Mouse (Mus musculus) intestine, postnatal 0 days (tissue): ENCODE measurements around the gene Pnpla3. TPM values are rescaled to one million over a fixed set of nuclear protein-coding genes. Genes with fewer than 3 reads are reported as not detected.

ENCODE experiments used
- ATAC-seq: fragments of 200-750 bp; cut with Nextera tagmentation; 2 replicates; pipeline ENCODE4 v1.8.0; 2017; ENCODE audit warnings: mild to moderate bottlenecking, moderate TSS enrichment, moderate library complexity
- H3K27ac ChIP-seq: fragments of 300-500 bp; sonication (generic); 2 replicates; pipeline ENCODE4 v1.5.1; 2014; ENCODE audit warnings: mild to moderate bottlenecking, low read depth, low read length, moderate library complexity
- H3K27me3 ChIP-seq: fragments of 300-500 bp; sonication (generic); replicated peaks from 2 replicates; pipeline ENCODE4 v1.6.1; 2014; ENCODE audit warnings: low read length, mixed read lengths; ENCODE audit not compliant: control insufficient read depth, insufficient read depth
- H3K36me3 ChIP-seq: fragments of 300-500 bp; sonication (generic); 2 replicates; pipeline ENCODE4 v1.6.1; 2014; ENCODE audit warnings: mild to moderate bottlenecking, moderate library complexity; ENCODE audit not compliant: control insufficient read depth, insufficient read depth
- H3K4me1 ChIP-seq: fragments of 300-500 bp; sonication (generic); replicated peaks from 2 replicates; pipeline ENCODE4 v1.6.1; 2014; ENCODE audit warnings: antibody characterized with exemption, low read length, mixed read lengths; ENCODE audit not compliant: control insufficient read depth, insufficient read depth
- H3K4me2 ChIP-seq: fragments of 300-500 bp; sonication (generic); replicated peaks from 2 replicates; pipeline ENCODE4 v1.6.1; 2014; ENCODE audit warnings: low read depth, mild to moderate bottlenecking, moderate library complexity
- H3K4me3 ChIP-seq: fragments of 300-500 bp; sonication (generic); 2 replicates; pipeline ENCODE4 v1.5.1; 2014; ENCODE audit warnings: low read depth, low read length
- H3K9ac ChIP-seq: fragments of 300-500 bp; sonication (generic); 2 replicates; pipeline ENCODE4 v1.6.1; 2014; ENCODE audit warnings: mild to moderate bottlenecking, low read depth, low read length
- H3K9me3 ChIP-seq: fragments of 300-500 bp; sonication (generic); 2 replicates; pipeline ENCODE4 v1.6.1; 2016; ENCODE audit warnings: mixed run types; ENCODE audit not compliant: control insufficient read depth
- CTCF ChIP-seq: sonication (generic); IDR thresholded peaks from 2 replicates; pipeline ENCODE4 v1.5.1; 2016; ENCODE audit warnings: low read depth, mild to moderate bottlenecking, control low read depth, antibody characterized with exemption, moderate library complexity
- WGBS: fragments of 180-500 bp; shearing (Covaris S2); extraction: QIAGEN DNeasy Blood & Tissue Kit; methylation state at CpG from one replicate; pipeline ENCODE4 v1.1.7; 2014; 5-methylcytosine and 5-hydroxymethylcytosine counted together
- polyA plus RNA-seq: library from polyadenylated mRNA; unstranded; fragments of >200 nt; fragmentation: Nextera tagmentation; extraction: Ambion mirVana; gene quantifications from 2 replicates; pipeline ENCODE4 v1.2.1, GENCODE M21; 2015

The Pnpla3 gene
- polyA plus RNA-seq, 1 experiment from 2014 or later, result 0.65 TPM

- Histone ChIP-seq H3K27ac (no peak overlapping the region), H3K4me2 (no peak overlapping the region), H3K4me1 (no peaks in the 10 kb centered on the region), H3K27me3 (no peaks in the 10 kb centered on the region), H3K36me3 (peaks cover 49% of the 10 kb centered on the region), H3K9me3 (no peaks in the 10 kb centered on the region), H3K4me3 (no peak overlapping the region), H3K9ac (no peak overlapping the region)
- ATAC-seq, result no peak
- 88% methylated on average over 2 of the region's 2 CpGs for WGBS
- no peak for TF ChIP-seq CTCF
Measured at GRCm38 (mm10) chr15:84212756-84213105, 45.1 kb downstream of the Pnpla3 start.

- TF ChIP-seq CTCF, result no peak
- no peak for ATAC-seq
- H3K4me1 ChIP-seq, result no peaks in the 10 kb centered on the region
- no peaks in the 10 kb centered on the region for H3K9me3 ChIP-seq
- H3K36me3 ChIP-seq, result peaks cover 45% of the 10 kb centered on the region
- no peak overlapping the region for H3K27ac ChIP-seq
- no peak overlapping the region for H3K4me3 ChIP-seq
- no peaks in the 10 kb centered on the region for H3K27me3 ChIP-seq
- no peak overlapping the region for H3K9ac ChIP-seq
- no peak overlapping the region for H3K4me2 ChIP-seq
- 83% methylated on average over 6 of the region's 6 CpGs for WGBS
Measured at GRCm38 (mm10) chr15:84213162-84213739, 45.6 kb downstream of the Pnpla3 start.

- Histone ChIP-seq H3K9me3 (no peaks in the 10 kb centered on the region), H3K27ac (no peak overlapping the region), H3K27me3 (no peaks in the 10 kb centered on the region), H3K9ac (no peak overlapping the region), H3K4me2 (no peak overlapping the region), H3K36me3 (peaks cover 35% of the 10 kb centered on the region), H3K4me1 (no peaks in the 10 kb centered on the region), H3K4me3 (no peak overlapping the region)
- no peak for TF ChIP-seq CTCF
- no peak for ATAC-seq
- 89% methylated on average over 7 of the region's 7 CpGs for WGBS
Measured at GRCm38 (mm10) chr15:84214476-84214875, 46.8 kb downstream of the Pnpla3 start.

- H3K4me3 ChIP-seq, result no peak overlapping the region
- H3K9ac ChIP-seq, result no peak overlapping the region
- WGBS, result 70% methylated on average over 2 of the region's 2 CpGs
- H3K27ac ChIP-seq, result no peak overlapping the region; the same call in 1 of the 2 replicates
- TF ChIP-seq CTCF, result no peak
- H3K4me2 ChIP-seq, result no peak overlapping the region
- H3K27me3 ChIP-seq, result no peaks in the 10 kb centered on the region
- H3K36me3 ChIP-seq, result peaks cover 27% of the 10 kb centered on the region
- no peaks in the 10 kb centered on the region for H3K9me3 ChIP-seq
- no peak for ATAC-seq
- no peaks in the 10 kb centered on the region for H3K4me1 ChIP-seq
Measured at GRCm38 (mm10) chr15:84215273-84215672, 47.6 kb downstream of the Pnpla3 start.

- Histone ChIP-seq H3K4me2 (no peak overlapping the region), H3K9ac (no peak overlapping the region), H3K9me3 (no peaks in the 10 kb centered on the region), H3K4me1 (no peaks in the 10 kb centered on the region), H3K27ac (no peak overlapping the region), H3K36me3 (peaks cover 19% of the 10 kb centered on the region), H3K4me3 (no peak overlapping the region), H3K27me3 (no peaks in the 10 kb centered on the region)
- no peak for ATAC-seq
- TF ChIP-seq CTCF, result no peak
Measured at GRCm38 (mm10) chr15:84216026-84216425, 48.4 kb downstream of the Pnpla3 start.

GRCm38 (mm10) chr15:84216461-84217084 is 48.9 kb downstream of the Pnpla3 start:
- H3K4me1 ChIP-seq, result no peaks in the 10 kb centered on the region
- ATAC-seq, result no peak

More at GRCm38 (mm10) chr15:84216461-84217084, 48.9 kb downstream of the Pnpla3 start:
- H3K9ac ChIP-seq, result no peak overlapping the region
- WGBS, result 19% methylated on average over 7 of the region's 7 CpGs
- no peak for TF ChIP-seq CTCF
- H3K4me3 ChIP-seq, result no peak overlapping the region
- H3K36me3 ChIP-seq, result peaks cover 14% of the 10 kb centered on the region; the same call in 1 of the 2 replicates
- H3K27me3 ChIP-seq, result no peaks in the 10 kb centered on the region
- H3K27ac ChIP-seq, result no peak overlapping the region; the same call in 1 of the 2 replicates
- no peaks in the 10 kb centered on the region for H3K9me3 ChIP-seq
- no peak overlapping the region for H3K4me2 ChIP-seq
